Mouse (Mus musculus): ENCODE data around the gene Clnk.

DNA sequence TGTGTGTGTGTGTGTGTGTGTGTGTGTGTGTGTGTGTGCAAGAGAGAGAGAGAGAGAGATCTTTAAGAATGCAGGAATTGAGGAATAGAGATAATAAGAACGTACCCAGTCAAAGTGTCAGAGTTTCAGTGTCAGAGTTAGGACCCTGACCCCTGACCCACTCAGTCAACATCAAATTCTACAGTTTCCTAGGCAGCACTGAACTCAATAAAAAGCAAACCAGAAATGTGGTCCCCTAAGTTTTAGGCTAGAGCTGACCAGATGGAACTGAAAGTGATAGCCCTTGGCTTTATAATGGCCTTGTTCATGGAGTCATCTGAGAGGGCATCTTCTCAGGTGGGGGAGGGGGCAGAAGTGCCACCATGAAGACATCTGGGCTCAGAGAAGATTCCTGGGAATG lies 1.7 kb downstream of the Clnk start:
- TF ChIP-seq CTCF (IDR thresholded peaks at IDR 0.05; ENCODE audit: insufficient read depth, low read length) (no peak), POLR2A (IDR thresholded peaks at IDR 0.05; ENCODE audit: borderline replicate concordance, extremely low read depth, low read depth, low read length) (no peak)
